Mouse (Mus musculus): ENCODE results near the gene Ptma. TPM values are rescaled to one million over a fixed set of nuclear protein-coding genes. Genes with fewer than 3 reads are reported as not detected.
"Not testable (repeated sequence)": the region's sequence is repeated elsewhere in the genome, so short reads cannot be mapped to it uniquely, and the experiment has no call there.

The Ptma gene
- 2,949 and 3,271 TPM in 2 replicates for polyA plus RNA-seq (2015; fragmentation: Nextera tagmentation; extraction: Ambion mirVana)

GRCm38 (mm10) chr1:86526116-86526788 is at the start of gene Ptma:
Ptma (plus strand) TSS chr1:86526726.
- Histone ChIP-seq H3K27me3 (no peaks in the 10 kb centered on the region), H3K27ac (peak within 1 kb of the TSS; percentile 99), H3K36me3 (peaks cover 23% of the 10 kb centered on the region), H3K4me2 (peak within 1 kb of the TSS; percentile 91), H3K9me3 (replicated peaks) (no peaks in the 10 kb centered on the region), H3K4me3 (replicated peaks) (peak within 1 kb of the TSS; percentile 94), H3K4me1 (peaks cover 41% of the 10 kb centered on the region), H3K9ac (peak within 1 kb of the TSS; percentile 100)
- under 1% methylated on average over 59 of the region's 63 CpGs for WGBS
- ATAC-seq (replicated peaks; ENCODE audit: low FRiP score) = peak; percentile 96

- Histone ChIP-seq H3K4me2 (no peak overlapping the region), H3K36me3 (no peaks in the 10 kb centered on the region), H3K27me3 (no peaks in the 10 kb centered on the region), H3K9ac (no peak overlapping the region), H3K9me3 (replicated peaks) (no peaks in the 10 kb centered on the region), H3K27ac (no peak overlapping the region), H3K4me1 (peaks cover 43% of the 10 kb centered on the region), H3K4me3 (replicated peaks) (no peak overlapping the region)
- no peak for ATAC-seq (replicated peaks; ENCODE audit: low FRiP score)
- 87% methylated on average over 5 of the region's 5 CpGs for WGBS
These were observed 48.7 kb upstream of the Ptma start for GRCm38 (mm10) chr1:86477738-86478285.

DNA sequence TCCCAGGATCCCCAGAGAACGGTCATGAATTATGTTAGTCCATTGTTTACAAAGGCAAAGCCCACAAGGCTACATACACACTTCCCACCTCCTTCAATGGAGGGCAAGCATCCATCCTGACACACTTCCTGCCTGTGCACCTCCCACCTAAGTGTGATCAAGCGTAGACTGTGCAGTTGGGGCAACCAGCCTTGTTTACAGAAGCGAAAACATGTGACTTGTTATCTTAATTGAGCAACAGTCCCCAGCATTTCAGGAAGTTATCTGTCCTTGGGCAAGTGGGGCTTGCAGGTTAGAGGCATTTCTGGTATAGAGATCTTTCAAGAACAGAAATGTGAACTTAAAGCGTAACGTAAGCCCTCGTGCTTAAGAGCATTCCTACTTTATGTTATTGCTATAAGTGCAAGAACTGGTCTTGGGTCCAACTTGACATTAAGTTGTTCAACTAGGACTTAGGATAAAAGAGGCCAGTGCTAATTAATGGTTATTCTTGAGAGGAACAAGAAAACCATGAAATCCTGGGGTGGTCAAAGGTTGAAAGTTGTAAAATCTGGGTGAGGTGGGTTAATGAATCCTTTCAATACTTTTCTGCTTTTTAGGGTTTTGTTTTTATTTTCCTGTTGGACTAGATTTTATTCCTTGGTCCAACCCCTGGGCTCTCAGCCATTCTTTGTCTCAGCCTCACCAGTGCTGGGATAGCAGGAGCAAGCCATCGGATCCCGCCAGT is 47.3 kb upstream of the Ptma start:
- no peak overlapping the region for H3K4me2 ChIP-seq
- H3K9ac ChIP-seq = no peak overlapping the region
- no peaks in the 10 kb centered on the region for H3K27me3 ChIP-seq
- H3K4me1 ChIP-seq = peaks cover 43% of the 10 kb centered on the region
- H3K4me3 ChIP-seq (replicated peaks) = no peak overlapping the region
- H3K36me3 ChIP-seq = no peaks in the 10 kb centered on the region
- peak; percentile 79 for ATAC-seq (replicated peaks; ENCODE audit: low FRiP score)
- 47% methylated on average over 8 of the region's 8 CpGs for WGBS
- peak overlapping the region; percentile 88 for H3K27ac ChIP-seq
- H3K9me3 ChIP-seq (replicated peaks) = no peaks in the 10 kb centered on the region

DNA sequence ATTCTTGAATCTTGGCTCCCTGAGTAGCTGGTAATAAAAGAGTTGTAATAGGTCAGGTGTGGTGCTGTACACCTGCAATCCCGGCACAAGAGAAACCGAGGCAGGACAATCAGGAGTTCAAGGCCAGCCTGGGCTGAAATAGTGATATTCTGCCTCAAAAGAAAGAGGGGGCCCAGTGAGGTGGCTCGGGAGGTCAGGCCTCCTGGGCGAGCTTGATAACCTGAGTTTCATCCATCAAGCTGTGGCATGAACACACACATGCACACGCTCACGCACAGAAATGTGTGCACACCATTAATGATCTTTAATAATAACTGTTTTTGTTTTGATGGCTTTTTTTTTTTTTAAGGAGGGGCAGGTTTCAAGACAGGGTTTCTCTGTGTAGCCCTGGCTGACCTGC is 46.2 kb upstream of the Ptma start:
- WGBS = 82% methylated on average over 6 of the region's 6 CpGs
- Histone ChIP-seq H3K4me1 (peaks cover 43% of the 10 kb centered on the region), H3K9me3 (replicated peaks) (no peaks in the 10 kb centered on the region), H3K27ac (peak overlapping the region; percentile 88), H3K36me3 (no peaks in the 10 kb centered on the region), H3K9ac (no peak overlapping the region), H3K4me3 (replicated peaks) (no peak overlapping the region), H3K27me3 (no peaks in the 10 kb centered on the region), H3K4me2 (no peak overlapping the region)
- ATAC-seq (replicated peaks; ENCODE audit: low FRiP score) = no peak

DNA sequence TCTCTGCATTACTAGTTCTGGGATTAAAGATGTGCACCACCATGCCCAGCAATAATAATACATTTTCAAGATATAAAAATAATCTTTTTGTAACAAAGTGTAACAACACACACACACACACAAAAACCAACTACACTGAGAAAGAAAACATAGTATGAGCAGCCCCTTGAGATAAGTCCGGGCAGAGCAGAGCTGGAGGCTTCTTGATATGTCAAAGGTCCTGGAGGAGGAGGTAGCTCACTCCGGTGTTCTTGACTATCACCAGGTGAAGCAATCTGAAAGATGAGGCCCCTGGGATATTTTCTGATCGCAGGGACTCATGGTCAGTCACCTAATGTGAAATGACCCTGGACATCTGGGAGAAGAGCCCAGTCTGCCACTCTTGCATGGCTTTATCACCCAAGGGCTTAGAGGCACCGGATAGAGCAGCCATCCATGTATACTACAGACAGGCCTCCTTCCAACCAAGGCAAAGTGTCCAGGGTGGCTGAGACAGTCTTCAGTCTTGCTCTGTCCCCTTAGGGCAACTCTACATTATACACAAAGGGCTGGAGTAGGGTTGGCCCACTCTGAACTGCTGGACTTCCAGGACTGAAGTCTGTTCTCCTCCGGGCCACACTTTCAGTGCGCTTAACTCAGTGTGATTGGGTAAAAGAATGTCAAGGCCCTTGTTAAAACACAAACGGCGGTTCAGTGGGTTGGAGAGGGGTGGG is 45.6 kb upstream of the Ptma start:
- H3K36me3 ChIP-seq = no peaks in the 10 kb centered on the region
- H3K9me3 ChIP-seq (replicated peaks) = no peaks in the 10 kb centered on the region
- H3K27me3 ChIP-seq = no peaks in the 10 kb centered on the region
- H3K4me3 ChIP-seq (replicated peaks) = no peak overlapping the region
- peak; percentile 16 for ATAC-seq (replicated peaks; ENCODE audit: low FRiP score)
- H3K9ac ChIP-seq = no peak overlapping the region
- H3K4me1 ChIP-seq = peaks cover 43% of the 10 kb centered on the region
- 50% methylated on average over 8 of the region's 8 CpGs for WGBS
- H3K4me2 ChIP-seq = no peak overlapping the region
- peak overlapping the region; percentile 88 for H3K27ac ChIP-seq

- WGBS = 51% methylated on average over 7 of the region's 7 CpGs
These were observed 45.1 kb upstream of the Ptma start for GRCm38 (mm10) chr1:86481468-86481867.

DNA sequence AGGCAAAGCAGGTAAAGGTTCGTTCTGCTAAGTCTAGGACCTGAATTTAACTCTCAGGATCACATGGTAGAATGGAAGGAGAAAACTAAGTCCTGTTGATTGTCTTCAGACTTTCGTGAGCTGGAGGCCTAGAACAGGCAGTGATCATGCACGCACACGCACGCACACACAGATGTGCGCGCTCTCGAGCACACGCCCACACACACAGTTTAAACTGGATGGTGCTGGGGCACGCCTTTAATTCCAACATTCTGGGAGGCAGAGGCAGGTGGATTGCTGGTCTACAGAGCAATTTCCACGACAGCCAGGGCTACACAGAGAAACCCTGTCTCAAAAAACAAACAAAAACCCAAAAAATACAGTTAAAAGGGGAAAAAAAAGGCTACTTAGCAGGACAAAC is 44.2 kb upstream of the Ptma start:
- Histone ChIP-seq H3K36me3 (no peaks in the 10 kb centered on the region), H3K27me3 (no peaks in the 10 kb centered on the region), H3K4me1 (peaks cover 46% of the 10 kb centered on the region), H3K27ac (peak overlapping the region; percentile 88), H3K4me3 (replicated peaks) (no peak overlapping the region), H3K9ac (no peak overlapping the region), H3K4me2 (no peak overlapping the region), H3K9me3 (replicated peaks) (no peaks in the 10 kb centered on the region)
- 80% methylated on average over 11 of the region's 11 CpGs for WGBS
- ATAC-seq (replicated peaks; ENCODE audit: low FRiP score) = no peak

More at GRCm38 (mm10) chr1:86481468-86481867, 45.1 kb upstream of the Ptma start:
- H3K4me3 ChIP-seq (replicated peaks) = no peak overlapping the region
- no peaks in the 10 kb centered on the region for H3K27me3 ChIP-seq
- H3K27ac ChIP-seq = peak overlapping the region; percentile 88
- H3K9me3 ChIP-seq (replicated peaks) = no peaks in the 10 kb centered on the region
- H3K36me3 ChIP-seq = no peaks in the 10 kb centered on the region
- peak; percentile 87 for ATAC-seq (replicated peaks; ENCODE audit: low FRiP score)
- H3K4me1 ChIP-seq = peaks cover 43% of the 10 kb centered on the region
- no peak overlapping the region for H3K9ac ChIP-seq
- no peak overlapping the region for H3K4me2 ChIP-seq

DNA sequence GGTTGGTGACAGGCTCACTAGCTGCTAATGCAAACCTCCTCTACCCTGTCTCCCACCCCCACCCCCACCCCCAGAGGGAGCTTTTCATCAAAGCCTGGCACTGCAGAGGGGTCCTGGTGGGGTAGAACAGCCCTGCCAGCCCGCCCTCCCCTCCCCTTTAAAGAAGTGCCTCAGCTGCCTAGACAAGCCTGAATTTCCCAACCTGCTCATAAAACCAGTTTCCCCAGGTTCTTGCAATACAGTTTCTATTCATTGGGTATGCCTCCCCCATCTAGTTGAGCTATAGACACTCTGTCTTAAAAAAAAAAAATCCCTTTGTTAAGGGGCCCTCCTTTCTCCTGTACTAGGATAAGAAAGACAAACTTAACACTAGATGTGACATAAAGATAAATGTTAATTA is 43.8 kb upstream of the Ptma start:
- H3K27me3 ChIP-seq = no peaks in the 10 kb centered on the region
- no peak overlapping the region for H3K4me2 ChIP-seq
- no peak for ATAC-seq (replicated peaks; ENCODE audit: low FRiP score)
- peaks cover 46% of the 10 kb centered on the region for H3K4me1 ChIP-seq
- H3K27ac ChIP-seq = peak overlapping the region; percentile 88
- no peak overlapping the region for H3K9ac ChIP-seq
- H3K36me3 ChIP-seq = no peaks in the 10 kb centered on the region
- no peak overlapping the region for H3K4me3 ChIP-seq (replicated peaks)
- no peaks in the 10 kb centered on the region for H3K9me3 ChIP-seq (replicated peaks)
- 40% methylated on average over 1 of the region's 1 CpGs for WGBS

DNA sequence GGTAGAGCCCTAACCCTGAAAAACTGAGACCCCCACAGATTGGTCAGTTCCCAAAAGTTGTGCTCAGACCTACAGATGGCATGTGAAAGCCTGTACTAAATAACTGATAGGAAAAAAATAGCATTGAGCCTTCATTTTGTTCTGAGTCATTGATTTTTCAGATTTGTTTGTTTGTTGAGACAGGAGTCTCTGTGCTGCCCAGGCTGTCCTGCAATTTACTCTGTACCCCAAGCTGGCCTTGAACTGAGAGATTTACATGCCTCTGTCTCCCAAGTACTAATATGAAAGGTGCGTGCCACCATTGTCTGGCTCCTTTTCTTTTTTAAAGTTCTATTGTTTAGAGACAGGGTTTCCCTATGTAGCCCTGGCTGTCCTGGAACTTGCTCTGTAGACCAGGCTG is 41.2 kb upstream of the Ptma start:
- Histone ChIP-seq H3K4me1 (peaks cover 43% of the 10 kb centered on the region), H3K36me3 (no peaks in the 10 kb centered on the region), H3K9ac (no peak overlapping the region), H3K4me3 (replicated peaks) (no peak overlapping the region), H3K4me2 (no peak overlapping the region), H3K9me3 (replicated peaks) (no peaks in the 10 kb centered on the region), H3K27me3 (no peaks in the 10 kb centered on the region), H3K27ac (no peak overlapping the region)
- ATAC-seq (replicated peaks; ENCODE audit: low FRiP score) = no peak
- 97% methylated on average over 1 of the region's 1 CpGs for WGBS

GRCm38 (mm10) chr1:86485858-86486257 is 40.7 kb upstream of the Ptma start:
- H3K9me3 ChIP-seq (replicated peaks); H3K27me3 ChIP-seq; H3K4me2 ChIP-seq; H3K36me3 ChIP-seq; H3K27ac ChIP-seq; H3K9ac ChIP-seq; H3K4me3 ChIP-seq (replicated peaks); ATAC-seq (replicated peaks; ENCODE audit: low FRiP score): not testable (repeated sequence)
- 96% methylated on average over 6 of the region's 6 CpGs for WGBS
- peaks cover 43% of the 10 kb centered on the region for H3K4me1 ChIP-seq

DNA sequence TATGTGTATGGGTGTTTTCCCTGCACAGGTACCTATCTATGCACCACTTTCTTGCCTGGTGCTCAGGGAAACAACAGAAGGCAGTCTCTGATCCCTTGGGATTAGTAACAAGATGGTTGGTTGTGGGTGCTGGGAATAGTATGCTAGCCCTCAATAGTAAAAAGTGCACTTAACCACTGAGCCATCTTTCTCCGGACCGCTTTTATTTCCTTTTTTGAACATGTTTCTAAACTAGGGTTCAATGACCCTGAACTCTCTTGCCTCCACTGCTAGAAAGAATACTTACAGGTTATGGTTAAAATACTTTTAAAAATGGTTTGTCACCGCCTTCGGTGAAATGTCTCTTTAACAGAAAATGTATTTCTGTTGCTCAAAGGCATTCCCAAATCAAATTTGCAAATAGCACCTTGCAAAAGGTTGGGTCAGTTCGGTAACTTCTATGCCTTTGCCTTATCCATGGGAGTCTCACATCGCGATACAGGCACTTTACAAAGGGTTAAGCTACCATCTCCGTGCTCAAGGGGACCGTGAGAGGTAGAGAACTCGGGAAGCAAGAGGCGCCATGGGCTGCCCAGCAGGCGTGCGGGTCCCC is 39.7 kb upstream of the Ptma start:
- ATAC-seq (replicated peaks; ENCODE audit: low FRiP score) = no peak
- peak overlapping the region; percentile 97 for H3K27ac ChIP-seq

More for the DNA sequence above, 39.7 kb upstream of the Ptma start:
- Histone ChIP-seq H3K9me3 (replicated peaks) (no peaks in the 10 kb centered on the region), H3K4me1 (peaks cover 42% of the 10 kb centered on the region), H3K36me3 (no peaks in the 10 kb centered on the region), H3K27me3 (no peaks in the 10 kb centered on the region), H3K9ac (peak overlapping the region; percentile 50), H3K4me3 (replicated peaks) (peak overlapping the region; percentile 65), H3K4me2 (peak overlapping the region; percentile 52)
- WGBS = 6% methylated on average over 13 of the region's 13 CpGs

Measured in kidney, embryonic 15.5 days (tissue).